Mouse (Mus musculus) frontal cortex, postnatal 25 days (tissue): Measurements from ENCODE around the gene Rapgef4.
A peak's percentile ranks its signal among the peaks of the same experiment; 100 is the strongest.

Source experiments
- DNase-seq, 2 experiments: peaks; one replicate each; pipeline ENCODE4 v3.0.0; 2022; ENCODE audit warnings: low spot score in 2 of 2

Rapgef4 gene

DNA sequence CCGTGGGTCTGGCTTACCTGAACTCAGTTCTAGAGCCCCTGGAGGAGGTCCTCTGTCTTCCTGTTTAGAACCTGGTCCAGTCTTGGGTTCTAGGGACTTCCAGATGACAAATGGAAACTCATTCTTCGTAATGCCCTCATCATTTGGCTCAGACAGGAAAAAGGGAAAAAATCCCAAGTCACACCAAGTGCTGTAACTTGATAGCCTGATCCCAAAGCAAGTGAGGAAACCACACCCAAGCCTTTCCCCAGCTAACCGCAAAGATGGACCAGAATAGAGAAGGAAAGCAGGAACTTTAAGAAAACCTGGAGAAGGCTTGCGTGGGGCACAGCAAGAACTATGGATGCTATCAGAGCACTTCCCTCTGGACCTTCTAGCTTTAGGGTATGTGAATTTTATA is 167.6 kb downstream of the Rapgef4 start:
- DNase-seq = no peak

DNA sequence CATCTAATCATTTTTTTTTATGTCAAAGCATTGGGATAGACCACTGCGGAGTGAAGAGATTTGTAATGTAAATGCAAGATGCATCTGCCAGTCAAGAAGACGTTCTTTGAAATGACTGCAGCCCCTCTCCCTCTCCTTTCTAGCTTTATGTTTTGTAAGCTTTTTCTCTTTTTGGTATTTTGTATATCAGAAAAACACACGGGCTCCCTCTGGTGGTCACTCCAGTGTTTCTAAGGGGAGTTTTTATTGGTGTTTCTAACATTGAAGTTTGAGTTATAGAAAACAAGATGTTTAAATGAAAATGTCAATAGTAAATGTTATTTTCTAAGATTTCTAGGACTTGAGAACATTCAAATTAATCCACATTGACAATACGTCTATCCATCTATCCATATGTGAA is 168.0 kb downstream of the Rapgef4 start:
- peak; percentile 36 to 59 for DNase-seq

DNA sequence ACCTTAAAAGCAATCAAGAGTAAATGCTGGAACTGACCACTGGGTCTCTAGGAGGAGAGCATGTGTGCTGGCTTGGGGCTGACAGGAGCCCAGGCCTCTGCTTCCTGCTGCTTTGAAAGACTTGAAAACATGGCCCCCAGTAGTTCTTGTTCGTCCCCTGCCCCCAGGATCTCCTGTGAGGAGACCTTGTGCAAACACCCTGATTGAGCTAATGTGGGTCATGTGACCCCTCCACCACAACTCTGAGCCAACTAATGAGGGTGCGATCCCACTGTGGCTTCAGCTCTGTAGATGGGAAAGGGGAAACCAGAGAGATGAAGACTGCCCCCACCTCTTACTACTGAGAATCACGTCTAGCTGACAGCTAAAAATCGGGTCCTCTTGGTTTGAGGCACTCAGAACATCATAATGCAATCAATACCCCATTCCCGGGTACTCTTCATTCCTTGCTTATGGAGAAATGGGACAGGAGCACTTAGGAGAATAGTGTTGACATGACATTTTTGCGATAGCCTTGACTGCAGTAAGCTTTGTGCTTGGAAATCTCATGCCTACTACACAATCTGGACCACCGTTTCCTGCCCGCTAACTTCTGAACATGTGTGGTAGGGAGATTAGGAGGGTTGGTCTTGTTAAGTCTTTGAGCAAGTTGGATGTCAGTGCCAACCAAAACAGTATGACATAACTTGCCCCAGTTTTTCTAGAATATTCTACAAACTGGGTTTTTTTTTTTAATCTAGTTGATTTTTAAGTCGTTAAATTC is 170.9 kb downstream of the Rapgef4 start:
- DNase-seq = no peak

DNA sequence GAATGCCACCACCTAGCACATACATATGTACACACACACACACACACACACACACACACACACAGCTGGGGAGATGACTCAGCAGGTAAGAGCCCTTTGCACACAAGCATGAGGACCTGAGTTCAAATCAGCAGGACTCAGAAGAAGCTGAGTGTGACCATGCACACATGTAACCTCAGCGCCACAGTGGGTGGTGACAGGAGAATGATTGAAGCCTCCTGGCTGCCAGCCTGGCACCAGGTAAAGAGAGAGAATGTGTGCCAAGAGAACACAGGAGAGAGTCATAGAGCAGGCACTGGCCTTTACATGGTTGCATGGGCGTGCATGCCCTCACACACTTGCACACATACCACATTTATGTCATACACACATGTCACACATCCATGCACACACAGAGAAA is 171.7 kb downstream of the Rapgef4 start:
- no peak for DNase-seq

DNA sequence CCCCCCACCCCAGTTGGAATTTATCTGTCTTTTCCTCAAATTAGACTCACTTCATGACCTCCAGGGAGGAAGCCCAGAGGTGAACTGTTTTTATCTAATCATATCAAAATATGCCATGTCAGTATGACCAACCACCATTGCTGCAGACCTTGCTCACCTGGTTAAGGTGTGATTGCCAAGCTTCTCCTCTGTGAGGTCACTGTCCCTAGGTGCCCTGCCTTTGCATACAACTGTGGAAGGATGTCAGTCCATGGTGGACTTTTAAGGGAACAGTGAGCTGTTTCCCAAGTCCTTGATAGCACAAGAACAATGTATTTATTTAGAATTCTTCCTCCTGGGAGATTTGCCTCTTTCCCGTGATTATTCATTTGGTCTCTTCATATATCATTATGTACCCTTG is 172.8 kb downstream of the Rapgef4 start:
- no peak for DNase-seq

DNA sequence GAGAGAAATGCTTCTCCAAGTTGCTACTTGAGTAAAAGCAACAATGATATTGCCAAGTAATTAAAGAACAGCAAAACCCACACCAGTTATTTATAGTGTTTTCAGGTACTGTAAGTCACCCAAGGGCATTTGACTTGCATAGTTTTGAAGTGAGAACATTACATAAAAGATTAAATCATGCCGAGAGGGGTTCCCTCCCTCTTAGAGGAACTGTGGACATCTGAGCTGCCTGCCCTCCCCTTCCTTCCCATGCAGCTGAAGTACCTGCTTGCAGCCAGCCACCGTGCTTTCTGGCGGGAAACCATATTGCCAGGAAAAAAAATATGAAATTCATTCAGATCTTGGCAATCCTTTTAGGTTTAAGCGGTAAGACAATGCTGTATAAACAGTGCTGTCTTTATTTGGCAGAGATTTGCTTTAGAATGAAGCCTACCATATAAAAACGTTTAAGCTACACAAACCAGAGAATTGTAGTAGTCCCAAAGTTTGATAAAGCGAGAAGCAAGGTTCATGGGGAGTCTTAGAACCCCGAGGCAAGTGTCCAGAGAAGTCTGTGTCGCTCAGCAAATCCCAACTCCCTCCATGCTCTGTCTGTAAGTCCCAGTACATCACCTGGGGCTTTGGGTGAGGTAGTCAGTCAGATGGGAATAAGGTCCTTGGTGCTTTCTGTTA is 174.2 kb downstream of the Rapgef4 start:
- no peak for DNase-seq

DNA sequence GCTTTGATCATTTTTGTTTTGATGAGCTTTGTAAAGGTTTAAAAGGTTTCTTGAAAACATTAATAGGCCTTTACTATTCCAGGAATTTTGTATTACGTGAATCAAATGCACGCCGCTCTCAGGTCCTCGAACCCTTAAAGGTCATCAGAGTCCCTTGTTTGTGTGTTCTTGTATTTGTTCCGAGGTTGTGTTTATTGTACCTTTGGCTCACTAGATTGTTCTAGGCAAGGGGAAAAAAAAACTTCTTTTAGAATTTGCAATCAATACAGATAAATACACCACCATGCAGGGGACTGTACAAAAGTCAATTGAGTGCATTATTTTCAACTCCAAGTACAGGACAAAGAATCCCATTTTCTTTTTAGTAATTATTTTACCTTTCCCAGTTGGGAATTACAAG is 175.4 kb downstream of the Rapgef4 start:
- no peak for DNase-seq

DNA sequence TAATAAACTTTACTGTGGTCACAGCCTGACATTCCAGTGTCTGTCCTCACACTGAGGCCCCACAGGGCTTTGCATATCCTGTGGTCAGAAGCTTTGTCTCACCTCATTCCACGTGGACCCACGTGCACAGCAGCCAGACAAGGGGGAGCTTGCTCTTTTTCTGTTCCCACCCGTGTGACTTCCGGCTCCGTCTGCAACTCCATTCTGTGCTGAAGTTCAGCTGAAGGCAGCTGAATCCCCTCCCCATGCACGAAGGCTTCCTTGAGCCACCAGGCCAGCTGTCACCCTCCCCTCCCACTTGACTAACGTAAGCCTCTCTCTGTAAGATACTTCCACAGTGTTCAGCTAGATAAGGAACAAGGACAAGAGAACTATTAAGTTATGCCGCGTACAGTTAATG is 176.5 kb downstream of the Rapgef4 start:
- no peak for DNase-seq

DNA sequence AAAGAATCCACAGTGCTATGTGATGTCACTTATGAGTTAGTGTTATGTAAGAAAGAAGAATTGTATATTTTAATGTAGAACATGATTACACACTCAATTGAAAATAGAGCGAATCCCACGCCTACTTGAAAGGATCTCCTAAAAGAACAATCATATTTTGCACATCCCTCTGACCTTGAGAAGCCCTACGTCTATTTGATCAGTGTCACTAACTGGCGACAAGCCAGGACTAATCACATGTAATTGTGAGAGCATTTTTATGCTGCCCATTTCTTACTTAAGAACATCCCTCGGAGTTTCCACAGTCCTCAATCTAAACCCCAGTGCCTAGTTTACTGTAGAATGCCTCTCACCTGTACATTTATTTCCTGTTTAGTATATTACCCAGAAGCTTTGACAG is 177.0 kb downstream of the Rapgef4 start:
- no peak for DNase-seq

DNA sequence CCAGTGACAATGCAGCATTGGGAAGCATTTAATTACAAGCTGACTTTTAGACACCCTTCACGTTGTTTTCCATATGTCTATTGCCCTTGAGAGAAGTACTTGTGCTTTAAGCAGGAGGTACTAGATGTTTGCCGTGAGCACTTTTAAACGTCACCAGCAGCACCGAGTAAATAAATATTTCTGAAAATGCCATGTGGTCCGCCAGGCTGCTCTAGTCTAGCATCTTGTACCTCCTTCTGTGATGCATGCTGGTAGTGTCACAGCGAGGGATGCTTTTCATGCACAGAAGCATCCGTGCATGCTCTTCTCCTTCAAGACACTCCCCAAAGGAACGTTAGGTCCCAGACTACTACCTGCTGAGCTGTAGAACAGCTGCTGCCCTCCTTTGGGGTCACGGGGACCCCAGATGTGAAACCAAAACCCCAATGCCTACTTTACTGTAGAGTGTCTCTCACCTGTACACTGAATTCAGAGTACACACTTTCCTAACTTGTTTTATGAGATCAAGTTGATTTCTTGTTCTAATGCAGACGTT is 177.7 kb downstream of the Rapgef4 start:
- no peak for DNase-seq

DNA sequence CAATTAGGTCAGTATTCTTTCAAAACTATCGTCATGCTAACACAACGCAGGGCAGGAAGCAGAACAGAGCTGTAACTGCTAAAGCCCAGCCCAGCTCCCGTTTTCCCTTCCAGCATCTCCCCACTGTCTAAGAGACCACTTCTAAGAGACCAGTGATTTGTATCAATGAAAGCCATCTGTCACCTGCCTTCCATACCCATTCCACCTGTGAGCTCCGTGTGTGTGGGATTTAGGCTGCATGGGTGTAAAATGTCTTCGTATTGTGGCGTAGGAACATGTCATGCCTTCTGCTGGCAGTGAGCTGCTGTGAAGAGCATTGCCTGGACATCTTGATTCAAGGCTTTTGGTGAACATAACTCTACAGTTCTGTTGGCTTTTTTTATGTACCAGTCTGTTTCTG is 178.2 kb downstream of the Rapgef4 start:
- DNase-seq = no peak

DNA sequence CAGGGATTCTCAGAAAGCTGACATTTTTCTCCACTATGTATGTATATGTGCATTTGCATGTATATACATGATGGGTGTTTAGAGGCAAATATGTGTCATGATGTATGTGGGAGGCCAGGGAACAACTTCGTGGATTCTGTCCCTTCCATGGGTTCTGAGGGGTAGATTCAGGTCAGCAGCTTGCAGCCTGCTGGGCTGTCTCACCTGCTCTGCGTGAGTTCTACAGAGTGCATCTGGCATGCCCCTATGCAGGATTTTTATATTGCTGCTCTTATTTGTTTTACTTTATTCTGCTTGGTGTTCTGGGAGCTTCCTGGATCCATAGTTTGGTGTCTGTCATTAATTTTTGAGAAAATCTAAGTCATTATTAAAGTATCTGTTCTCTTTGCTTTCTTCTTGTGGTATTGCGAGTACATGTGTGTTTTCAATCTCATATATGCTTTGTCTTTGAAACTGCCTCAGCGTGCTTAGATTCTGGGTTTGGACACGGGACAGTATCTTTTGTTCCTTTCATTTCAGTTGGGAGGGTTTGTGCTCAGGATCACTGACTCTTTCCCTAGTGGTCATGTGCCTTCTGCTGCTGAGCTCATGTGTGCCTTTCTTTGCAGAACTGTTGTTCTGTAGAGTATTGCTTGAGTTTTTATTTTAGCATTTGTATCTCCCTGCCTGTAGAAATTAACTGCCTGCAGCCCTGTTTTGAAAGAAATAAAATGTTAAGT is 184.3 kb downstream of the Rapgef4 start:
- no peak for DNase-seq

DNA sequence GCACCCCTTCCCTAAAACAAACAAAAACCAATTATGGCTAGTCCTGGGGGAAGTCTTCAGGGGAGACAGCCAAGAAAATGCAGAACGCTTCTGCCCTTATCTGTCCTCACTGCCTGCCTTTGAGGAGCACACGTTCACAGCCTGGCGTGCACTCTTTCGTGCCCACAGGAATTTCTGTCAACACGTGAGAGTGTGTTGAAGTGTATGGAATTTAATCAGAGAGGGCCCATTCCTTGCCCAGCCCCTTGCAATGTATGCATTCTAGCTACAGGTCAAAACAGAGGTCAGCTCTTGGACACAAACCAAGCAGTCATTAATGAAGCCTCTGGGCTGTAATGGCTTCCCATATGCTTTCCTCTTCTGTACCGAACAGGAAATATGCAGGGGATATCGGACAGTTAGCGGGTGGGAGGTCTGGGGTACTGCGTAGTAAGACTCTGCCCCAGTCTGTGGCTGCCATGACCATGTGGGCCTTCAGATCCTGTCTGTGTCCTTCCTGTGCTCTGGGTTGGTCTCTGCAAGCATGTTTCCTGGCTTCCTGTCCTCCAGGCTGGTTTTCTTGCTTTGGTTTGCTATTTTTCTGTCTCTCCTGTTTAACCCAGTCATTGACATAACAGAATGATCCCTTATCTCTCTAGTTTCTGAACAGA is 188.5 kb downstream of the Rapgef4 start:
- DNase-seq = no peak

DNA sequence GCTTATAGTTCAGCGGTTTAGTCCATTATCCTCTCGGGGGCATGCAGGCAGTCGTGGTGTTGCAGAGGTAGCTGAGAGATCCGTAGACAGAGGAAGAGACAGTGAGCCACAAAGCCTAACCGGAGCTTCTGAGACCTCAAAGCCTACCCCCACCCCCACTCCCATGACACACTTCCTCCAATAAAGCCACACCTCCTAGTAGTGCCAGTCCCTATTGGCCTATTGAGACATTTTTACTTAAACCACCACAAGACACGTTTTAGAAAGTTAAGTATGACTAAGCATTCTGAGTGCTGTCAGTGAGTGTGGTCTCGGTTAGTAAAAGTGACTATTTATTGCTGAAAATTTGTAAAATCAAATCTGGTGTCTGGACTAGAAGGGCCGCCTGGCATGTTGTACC is 189.5 kb downstream of the Rapgef4 start:
- no peak for DNase-seq

DNA sequence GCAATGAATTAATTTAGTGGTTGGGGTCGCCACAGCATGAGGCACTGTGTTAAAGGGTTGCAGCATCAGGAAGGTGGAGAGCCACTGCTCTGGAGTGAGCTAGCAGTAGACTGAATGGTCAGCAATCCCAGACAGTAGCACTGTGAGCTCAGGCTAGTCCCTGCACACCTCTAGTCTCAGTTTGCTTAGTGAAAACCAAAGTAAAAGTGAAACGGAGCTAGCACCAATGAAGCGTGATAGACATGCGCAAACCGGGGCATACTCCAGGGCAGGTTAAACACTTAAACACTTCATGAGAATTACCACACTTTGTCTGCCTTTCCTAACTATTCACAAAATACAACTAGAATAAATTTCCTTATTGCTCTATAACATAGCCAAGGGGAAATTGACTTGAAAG is 190.2 kb downstream of the Rapgef4 start:
- DNase-seq = no peak

DNA sequence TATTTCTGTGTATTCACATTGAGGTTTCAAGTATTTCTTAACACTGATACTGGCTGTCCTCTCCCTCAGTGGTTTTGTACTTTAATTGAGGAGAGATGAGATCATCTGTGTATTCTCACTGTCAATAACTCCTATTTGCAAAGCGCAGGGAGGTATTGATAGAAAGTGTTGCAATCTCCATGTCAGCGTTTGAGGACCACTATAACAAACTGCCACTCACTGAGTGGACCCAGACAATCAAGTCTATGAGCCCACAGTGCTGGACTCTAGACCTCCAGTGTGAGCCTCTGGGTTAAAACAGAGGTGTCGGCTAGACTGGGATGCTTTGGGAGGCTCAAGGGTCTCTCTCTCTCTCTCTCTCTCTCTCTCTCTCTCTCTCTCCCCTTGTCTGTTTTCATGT is 192.0 kb downstream of the Rapgef4 start:
- no peak for DNase-seq

DNA sequence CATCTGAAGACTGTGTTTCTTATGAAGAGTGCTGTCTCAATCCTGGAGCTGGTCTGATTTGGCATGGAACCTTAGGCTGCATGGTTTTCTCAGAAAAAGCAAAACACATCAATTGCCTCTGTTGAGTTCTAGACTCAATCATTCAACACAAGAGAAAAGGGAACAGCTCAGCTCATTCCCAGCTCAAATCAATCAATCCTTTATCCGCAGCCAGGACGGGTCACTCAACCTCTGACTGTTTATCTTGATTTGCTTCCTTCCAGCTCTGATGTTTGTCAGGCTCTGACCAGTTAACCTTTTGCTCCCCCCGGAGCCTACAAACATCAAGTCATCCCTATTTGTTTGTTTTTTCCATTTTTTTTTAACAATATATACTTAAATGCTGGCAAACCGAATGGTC is 192.8 kb downstream of the Rapgef4 start:
- DNase-seq = no peak

DNA sequence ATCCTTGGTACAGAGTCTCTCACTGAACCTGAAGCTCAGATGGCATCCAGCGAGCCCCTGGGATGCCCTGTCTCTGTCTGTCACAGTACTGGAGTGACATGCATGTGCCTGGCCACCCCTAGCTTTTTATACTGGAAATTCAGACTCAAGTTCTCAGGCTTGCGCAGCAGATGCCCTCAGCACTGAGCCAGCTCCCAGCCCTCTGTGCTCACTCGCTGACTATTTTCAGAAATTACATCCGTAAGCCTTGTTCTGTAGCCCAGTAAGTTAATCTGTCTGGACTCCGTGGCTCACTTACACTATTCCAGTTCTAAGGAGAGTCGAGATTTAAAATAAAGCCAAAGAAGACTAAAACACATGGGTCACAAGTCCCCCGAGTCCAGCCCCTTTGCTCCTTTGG is 194.5 kb downstream of the Rapgef4 start:
- no peak for DNase-seq

DNA sequence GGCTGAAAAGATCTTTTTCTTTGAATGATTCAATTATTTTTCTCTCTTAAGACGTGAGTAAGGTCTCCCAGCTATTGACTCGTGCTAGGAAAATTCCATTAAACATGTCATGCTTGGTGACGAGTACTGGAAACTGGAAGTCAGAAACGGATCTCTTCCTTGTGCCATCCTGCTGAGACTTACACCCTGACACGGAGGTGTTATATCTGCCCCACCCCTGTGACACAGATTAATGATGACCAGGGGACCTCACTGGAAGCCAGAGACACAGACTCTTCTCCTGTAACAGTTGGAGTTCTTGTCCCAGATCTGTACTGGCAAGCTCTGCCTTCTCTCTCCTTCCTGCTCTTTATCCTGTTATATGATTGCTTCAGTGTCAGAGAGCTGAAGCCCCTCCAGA is 194.9 kb downstream of the Rapgef4 start:
- no peak for DNase-seq

DNA sequence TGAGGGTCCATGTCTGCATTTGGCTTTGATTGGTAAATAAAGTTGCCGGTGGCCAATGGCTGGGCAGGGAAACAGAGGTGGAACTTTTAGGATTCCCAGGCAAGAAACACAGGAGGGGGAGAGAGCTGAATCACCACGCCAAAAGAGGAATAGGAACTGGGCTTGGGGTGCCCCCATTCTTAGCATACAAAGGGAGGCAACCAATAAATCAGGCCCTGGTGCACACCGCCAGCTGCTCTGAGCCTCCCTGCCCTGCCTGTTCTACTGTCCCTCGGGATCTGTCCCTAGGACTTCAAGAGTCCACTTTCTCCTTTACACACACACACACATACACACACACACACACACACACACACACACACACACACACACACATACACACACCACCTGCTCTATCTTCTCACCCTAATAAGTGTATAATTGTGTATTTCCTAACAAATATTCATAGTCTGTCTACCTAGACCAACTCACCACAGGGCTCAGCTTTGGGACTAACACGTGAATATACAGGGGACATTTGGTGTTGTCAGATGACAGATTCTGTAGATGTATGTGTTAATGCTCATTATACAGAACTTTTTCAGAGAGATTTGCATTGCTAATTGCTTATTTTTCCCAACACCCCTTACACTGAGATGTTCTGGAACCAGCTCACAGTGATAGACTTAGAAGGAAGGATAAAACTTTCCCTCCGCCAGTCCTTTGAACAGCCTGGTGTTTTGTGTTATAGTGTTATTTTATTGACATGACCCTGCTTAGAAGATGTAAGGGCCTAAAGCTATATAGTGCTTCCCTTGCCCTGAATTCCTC is 196.4 kb downstream of the Rapgef4 start:
- DNase-seq = no peak

DNA sequence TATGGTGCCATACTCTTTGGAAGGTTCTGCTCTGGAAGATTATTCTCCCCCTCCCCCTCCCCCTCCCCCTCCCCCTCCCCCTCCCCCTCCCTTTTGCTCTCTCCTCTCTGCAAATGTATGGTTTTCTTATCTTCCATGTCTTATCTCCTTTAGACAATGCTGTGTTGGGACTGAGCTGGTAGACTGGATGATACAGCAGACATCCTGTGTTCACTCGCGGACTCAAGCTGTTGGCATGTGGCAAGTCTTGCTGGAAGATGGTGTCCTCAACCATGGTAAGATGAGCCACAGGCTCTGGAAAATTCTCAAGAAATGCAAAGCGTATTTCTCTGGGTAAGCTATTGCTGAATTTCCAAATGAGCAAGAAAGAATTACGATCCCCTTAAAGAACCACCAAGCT is 197.0 kb downstream of the Rapgef4 start:
- no peak for DNase-seq
